Mouse (Mus musculus) intestine, embryonic 16.5 days (tissue): ENCODE results near the gene Mrpl44. TPM values are rescaled to one million over a fixed set of nuclear protein-coding genes. Genes with fewer than 3 reads are reported as not detected.

Experiments
- ATAC-seq: fragments of 200-750 bp; cut with Nextera tagmentation; 2 replicates; pipeline ENCODE4 v1.8.0; 2017; ENCODE audit warnings: moderate TSS enrichment, moderate library complexity
- H3K27ac ChIP-seq: fragments of 300-500 bp; sonication (generic); 2 replicates; pipeline ENCODE4 v1.5.1; 2014; ENCODE audit warnings: mild to moderate bottlenecking, low read length
- H3K27me3 ChIP-seq: fragments of 300-500 bp; sonication (generic); replicated peaks from 2 replicates; pipeline ENCODE4 v1.6.1; 2014; ENCODE audit warnings: low read length, control low read depth, mixed read lengths; ENCODE audit not compliant: control insufficient read depth, insufficient read depth
- H3K36me3 ChIP-seq: fragments of 300-500 bp; sonication (generic); 2 replicates; pipeline ENCODE4 v1.6.1; 2014; ENCODE audit warnings: low read length, control low read depth; ENCODE audit not compliant: control insufficient read depth, insufficient read depth
- H3K4me1 ChIP-seq: fragments of 300-500 bp; sonication (generic); 2 replicates; pipeline ENCODE4 v1.6.1; 2014; ENCODE audit warnings: low read length, control low read depth, mixed read lengths; ENCODE audit not compliant: control insufficient read depth, insufficient read depth
- H3K4me2 ChIP-seq: fragments of 300-500 bp; sonication (generic); 2 replicates; pipeline ENCODE4 v1.6.1; 2014; ENCODE audit warnings: low read depth, low read length, control low read depth
- H3K4me3 ChIP-seq: fragments of 300-500 bp; sonication (generic); 2 replicates; pipeline ENCODE4 v1.5.1; 2014; ENCODE audit warnings: mild to moderate bottlenecking, low read length
- H3K9ac ChIP-seq: fragments of 300-500 bp; sonication (generic); 2 replicates; pipeline ENCODE4 v1.6.1; 2014; ENCODE audit warnings: low read depth, low read length
- H3K9me3 ChIP-seq: fragments of 300-500 bp; sonication (generic); 2 replicates; pipeline ENCODE4 v1.6.1; 2016; ENCODE audit warnings: low read length, control low read depth; ENCODE audit not compliant: control insufficient read depth
- WGBS: fragments of 180-500 bp; shearing (Covaris S2); extraction: QIAGEN DNeasy Blood & Tissue Kit; methylation state at CpG from one replicate; pipeline ENCODE4 v1.1.7; 2014; 5-methylcytosine and 5-hydroxymethylcytosine counted together
- polyA plus RNA-seq: library from polyadenylated mRNA; unstranded; fragments of >200 nt; fragmentation: Nextera tagmentation; extraction: Ambion mirVana; gene quantifications from 2 replicates; pipeline ENCODE4 v1.2.1, GENCODE M21; 2015

Gene Mrpl44
- polyA plus RNA-seq, 1 experiment from 2014 or later: 56.1 TPM

DNA sequence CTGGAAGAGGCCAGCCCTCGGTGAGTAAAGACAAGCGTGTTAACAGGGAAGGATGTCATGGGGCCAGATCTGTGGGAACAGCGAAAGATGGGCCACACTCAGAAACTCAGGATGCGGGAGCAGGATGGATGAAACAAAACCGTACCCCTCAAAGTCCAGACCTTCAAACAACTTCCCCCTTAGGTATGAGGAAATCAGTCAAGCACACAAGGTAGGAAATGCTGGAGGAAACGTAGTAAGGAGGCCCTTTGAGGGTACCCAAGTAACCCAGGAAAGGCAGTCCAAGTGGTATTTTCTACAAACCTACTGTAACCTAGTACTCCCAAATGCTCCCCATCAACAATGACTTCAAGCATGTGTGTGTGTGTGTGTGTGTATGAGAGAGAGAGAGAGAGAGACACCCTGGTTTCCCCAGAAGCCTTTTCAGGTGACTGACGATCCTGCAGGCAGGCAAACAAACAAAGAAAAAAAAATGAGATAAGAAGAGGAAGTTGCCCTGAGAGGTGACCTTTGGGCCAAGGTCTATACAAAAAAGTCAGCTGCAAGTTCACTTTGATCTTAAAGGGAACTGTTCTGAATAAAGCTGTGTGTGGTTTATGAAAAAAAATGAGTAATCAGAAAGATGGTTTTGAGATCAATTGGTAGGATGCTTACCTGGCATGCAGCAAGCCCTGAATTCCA lies 23.7 kb upstream of the Mrpl44 start:
- peak; percentile 28; the same call in 1 of the 2 replicates for ATAC-seq
- Histone ChIP-seq H3K9me3 (no peaks in the 10 kb centered on the region), H3K4me3 (no peak overlapping the region), H3K27me3 (no peaks in the 10 kb centered on the region), H3K27ac (no peak overlapping the region), H3K9ac (no peak overlapping the region), H3K36me3 (no peaks in the 10 kb centered on the region), H3K4me2 (no peak overlapping the region), H3K4me1 (peaks cover 8% of the 10 kb centered on the region)
- 68% methylated on average over 7 of the region's 7 CpGs for WGBS

- Histone ChIP-seq H3K4me3 (no peak overlapping the region), H3K9ac (no peak overlapping the region), H3K9me3 (no peaks in the 10 kb centered on the region), H3K4me1 (peaks cover 8% of the 10 kb centered on the region), H3K4me2 (no peak overlapping the region), H3K36me3 (no peaks in the 10 kb centered on the region), H3K27ac (no peak overlapping the region), H3K27me3 (no peaks in the 10 kb centered on the region)
- 81% methylated on average over 4 of the region's 4 CpGs for WGBS
- no peak for ATAC-seq
Measured at GRCm38 (mm10) chr1:79752714-79753340, 23.0 kb upstream of the Mrpl44 start.

- no peak overlapping the region for H3K4me2 ChIP-seq
- H3K27ac ChIP-seq: no peak overlapping the region
- 86% methylated on average over 3 of the region's 3 CpGs for WGBS
- peaks cover 8% of the 10 kb centered on the region for H3K4me1 ChIP-seq
- no peak overlapping the region for H3K4me3 ChIP-seq
- H3K36me3 ChIP-seq: no peaks in the 10 kb centered on the region
- H3K9ac ChIP-seq: no peak overlapping the region
- ATAC-seq: no peak
- no peaks in the 10 kb centered on the region for H3K27me3 ChIP-seq
- no peaks in the 10 kb centered on the region for H3K9me3 ChIP-seq
Measured at GRCm38 (mm10) chr1:79753456-79753855, 22.4 kb upstream of the Mrpl44 start.

GRCm38 (mm10) chr1:79754936-79755335 lies 20.9 kb upstream of the Mrpl44 start:
- no peak overlapping the region for H3K27ac ChIP-seq
- H3K9me3 ChIP-seq: no peaks in the 10 kb centered on the region
- peaks cover 12% of the 10 kb centered on the region for H3K4me1 ChIP-seq
- no peak for ATAC-seq
- no peak overlapping the region for H3K4me2 ChIP-seq
- H3K36me3 ChIP-seq: no peaks in the 10 kb centered on the region
- H3K4me3 ChIP-seq: no peak overlapping the region
- no peak overlapping the region for H3K9ac ChIP-seq
- no peaks in the 10 kb centered on the region for H3K27me3 ChIP-seq
- 74% methylated on average over 3 of the region's 3 CpGs for WGBS

GRCm38 (mm10) chr1:79755376-79755775 lies 20.4 kb upstream of the Mrpl44 start:
- Histone ChIP-seq H3K36me3 (no peaks in the 10 kb centered on the region), H3K9me3 (no peaks in the 10 kb centered on the region)
- 57% methylated on average over 2 of the region's 2 CpGs for WGBS

DNA sequence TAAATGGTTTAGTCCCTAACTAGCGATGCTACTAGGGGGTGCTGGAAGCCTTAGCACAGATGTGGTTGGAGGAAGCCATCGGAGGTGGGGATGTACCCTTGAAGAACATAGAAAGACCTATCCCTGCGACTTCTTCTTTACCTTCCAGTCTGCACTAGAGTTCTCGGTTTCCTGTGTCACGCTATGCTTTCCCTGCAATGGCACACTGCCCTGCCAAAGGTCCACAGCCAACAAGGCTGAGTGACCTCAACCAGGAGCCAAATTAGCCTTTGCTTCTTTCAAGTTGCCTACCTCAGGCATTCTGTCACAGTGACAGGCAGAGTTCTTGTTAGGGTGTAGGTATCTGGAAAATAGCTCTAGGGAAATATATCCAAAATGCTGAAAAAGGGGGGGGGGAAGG lies 19.4 kb upstream of the Mrpl44 start:
- H3K27ac ChIP-seq: no peak overlapping the region
- H3K36me3 ChIP-seq: no peaks in the 10 kb centered on the region

More at GRCm38 (mm10) chr1:79755376-79755775, 20.4 kb upstream of the Mrpl44 start:
- H3K27ac ChIP-seq: no peak overlapping the region
- no peak overlapping the region for H3K9ac ChIP-seq
- no peak for ATAC-seq
- no peak overlapping the region for H3K4me2 ChIP-seq
- peaks cover 13% of the 10 kb centered on the region for H3K4me1 ChIP-seq
- H3K27me3 ChIP-seq: no peaks in the 10 kb centered on the region
- H3K4me3 ChIP-seq: no peak overlapping the region

DNA sequence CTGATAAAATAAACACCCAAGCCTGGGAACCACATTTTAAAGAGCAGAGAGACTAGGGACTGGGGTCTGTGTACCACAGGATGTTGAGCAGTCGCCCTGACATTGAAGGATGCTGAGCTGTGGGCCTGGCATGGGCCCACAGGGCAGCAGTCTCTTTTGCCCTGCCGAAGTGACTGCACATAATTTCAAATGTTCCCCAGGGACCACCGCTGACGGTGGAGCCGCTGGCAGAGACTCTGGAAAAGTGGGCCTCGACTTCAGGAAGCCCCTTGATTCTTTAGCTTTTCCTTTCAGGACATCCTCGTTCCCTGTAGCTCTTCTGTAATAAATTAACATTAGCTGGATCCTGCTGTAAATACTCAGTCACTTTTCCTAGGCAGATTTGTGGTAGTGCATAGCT lies 18.7 kb upstream of the Mrpl44 start:
- Histone ChIP-seq H3K9ac (no peak overlapping the region), H3K36me3 (no peaks in the 10 kb centered on the region), H3K4me2 (no peak overlapping the region), H3K4me1 (peaks cover 12% of the 10 kb centered on the region), H3K27me3 (no peaks in the 10 kb centered on the region), H3K4me3 (no peak overlapping the region), H3K27ac (peak overlapping the region; percentile 34; the same call in 1 of the 2 replicates), H3K9me3 (no peaks in the 10 kb centered on the region)
- 49% methylated on average over 7 of the region's 7 CpGs for WGBS
- ATAC-seq: no peak

More for the DNA sequence above, 19.4 kb upstream of the Mrpl44 start:
- H3K4me3 ChIP-seq: no peak overlapping the region
- no peaks in the 10 kb centered on the region for H3K27me3 ChIP-seq
- no peak for ATAC-seq
- no peak overlapping the region for H3K4me2 ChIP-seq
- H3K9me3 ChIP-seq: no peaks in the 10 kb centered on the region
- H3K4me1 ChIP-seq: peaks cover 13% of the 10 kb centered on the region
- 91% methylated on average over 5 of the region's 5 CpGs for WGBS
- no peak overlapping the region for H3K9ac ChIP-seq

- H3K27ac ChIP-seq: peak overlapping the region; percentile 34
Measured at GRCm38 (mm10) chr1:79757597-79757996, 18.2 kb upstream of the Mrpl44 start.

GRCm38 (mm10) chr1:79759006-79759405 lies 16.8 kb upstream of the Mrpl44 start:
- no peak overlapping the region for H3K9ac ChIP-seq
- H3K9me3 ChIP-seq: no peaks in the 10 kb centered on the region
- H3K4me2 ChIP-seq: no peak overlapping the region
- H3K27me3 ChIP-seq: no peaks in the 10 kb centered on the region
- H3K27ac ChIP-seq: no peak overlapping the region
- 25% methylated on average over 2 of the region's 2 CpGs for WGBS
- ATAC-seq: no peak
- H3K36me3 ChIP-seq: no peaks in the 10 kb centered on the region
- peaks cover 10% of the 10 kb centered on the region for H3K4me1 ChIP-seq
- no peak overlapping the region for H3K4me3 ChIP-seq

More at GRCm38 (mm10) chr1:79757597-79757996, 18.2 kb upstream of the Mrpl44 start:
- H3K9ac ChIP-seq: no peak overlapping the region
- no peak overlapping the region for H3K4me3 ChIP-seq
- H3K4me2 ChIP-seq: no peak overlapping the region
- no peaks in the 10 kb centered on the region for H3K27me3 ChIP-seq
- no peak for ATAC-seq
- H3K9me3 ChIP-seq: no peaks in the 10 kb centered on the region
- H3K4me1 ChIP-seq: peaks cover 10% of the 10 kb centered on the region
- 76% methylated on average over 4 of the region's 4 CpGs for WGBS
- no peaks in the 10 kb centered on the region for H3K36me3 ChIP-seq
